Mouse (Mus musculus) midbrain, postnatal 0 days (tissue): Measurements from ENCODE around the gene Fez1. TPM values are rescaled to one million over a fixed set of nuclear protein-coding genes. Genes with fewer than 3 reads are reported as not detected.

Experiments used
- ATAC-seq: fragments of 200-750 bp; cut with Nextera tagmentation; 2 replicates; pipeline ENCODE4 v1.8.0; 2017; ENCODE audit warnings: moderate number of reproducible peaks, mild to moderate bottlenecking, moderate TSS enrichment, moderate library complexity; ENCODE audit not compliant: low FRiP score
- DNase-seq: peaks from one replicate; pipeline ENCODE4 v3.0.0-alpha.2; 2015; ENCODE audit warnings: low spot score
- H3K27ac ChIP-seq: fragments of 300-500 bp; sonication (generic); 2 replicates; pipeline ENCODE4 v1.5.1; 2014; ENCODE audit warnings: low read depth, mild to moderate bottlenecking, low read length, mixed read lengths
- H3K27me3 ChIP-seq: fragments of 300-500 bp; sonication (generic); 2 replicates; pipeline ENCODE4 v1.6.1; 2014; ENCODE audit warnings: low read length, control low read depth, mixed read lengths; ENCODE audit not compliant: insufficient read depth
- H3K36me3 ChIP-seq: fragments of 300-500 bp; sonication (generic); 2 replicates; pipeline ENCODE4 v1.6.1; 2014; ENCODE audit warnings: low read length, control low read depth, mixed read lengths; ENCODE audit not compliant: insufficient read depth
- H3K4me1 ChIP-seq: fragments of 300-500 bp; sonication (generic); 2 replicates; pipeline ENCODE4 v1.6.1; 2014; ENCODE audit warnings: mild to moderate bottlenecking, control low read depth, antibody characterized with exemption, low read length, mixed read lengths; ENCODE audit not compliant: insufficient read depth
- H3K4me2 ChIP-seq: fragments of 300-500 bp; sonication (generic); 2 replicates; pipeline ENCODE4 v1.6.1; 2014; ENCODE audit warnings: low read depth, mild to moderate bottlenecking, low read length, mixed read lengths; ENCODE audit not compliant: poor library complexity, severe bottlenecking
- H3K4me3 ChIP-seq: fragments of 300-500 bp; sonication (generic); 2 replicates; pipeline ENCODE4 v1.5.1; 2014; ENCODE audit warnings: low read depth, mild to moderate bottlenecking, low read length, moderate library complexity
- H3K9ac ChIP-seq: fragments of 300-500 bp; sonication (generic); replicated peaks from 2 replicates; pipeline ENCODE4 v1.6.1; 2014; ENCODE audit warnings: mild to moderate bottlenecking, low read length, moderate library complexity, mixed read lengths; ENCODE audit not compliant: poor library complexity, severe bottlenecking
- H3K9me3 ChIP-seq: fragments of 300-500 bp; sonication (generic); 2 replicates; pipeline ENCODE4 v1.6.1; 2016; ENCODE audit warnings: low read length, control low read depth
- CTCF ChIP-seq: IDR thresholded peaks from 2 replicates; pipeline ENCODE4 v1.5.1; 2016; ENCODE audit warnings: antibody characterized with exemption, mild to moderate bottlenecking
- WGBS: fragments of 180-500 bp; shearing (Covaris S2); extraction: QIAGEN DNeasy Blood & Tissue Kit; methylation state at CpG from one replicate; pipeline ENCODE4 v1.1.7; 2014; 5-methylcytosine and 5-hydroxymethylcytosine counted together
- polyA plus RNA-seq: library from polyadenylated mRNA; unstranded; fragments of >200 nt; fragmentation: Nextera tagmentation; extraction: Ambion mirVana; gene quantifications from 2 replicates; pipeline ENCODE4 v1.2.1, GENCODE M21; 2015
- total RNA-seq: library from RNA; depleted of rRNA; stranded (reverse); fragments of >200 nt; gene quantifications from 2 replicates; pipeline ENCODE4 v1.2.3, GENCODE M21; 2014

The Fez1 gene
- total and polyA plus RNA-seq, 2 experiments from 2014 or later = 371 to 530 TPM

- Histone ChIP-seq H3K9ac (no peak overlapping the region), H3K4me1 (no peaks in the 10 kb centered on the region), H3K4me3 (no peak overlapping the region), H3K27me3 (no peaks in the 10 kb centered on the region), H3K27ac (no peak overlapping the region), H3K36me3 (peaks cover 47% of the 10 kb centered on the region), H3K9me3 (no peaks in the 10 kb centered on the region), H3K4me2 (no peak overlapping the region)
- ATAC-seq (no peak), DNase-seq (no peak)
- WGBS = 91% methylated on average over 5 of the region's 5 CpGs
- no peak for TF ChIP-seq CTCF
Observed at GRCm38 (mm10) chr9:36876313-36876712, 54.6 kb downstream of the Fez1 start.

- H3K9ac ChIP-seq = no peak overlapping the region
- no peak overlapping the region for H3K4me2 ChIP-seq
- ATAC-seq (no peak), DNase-seq (no peak)
- peak; percentile 45 for TF ChIP-seq CTCF
- no peak overlapping the region for H3K27ac ChIP-seq
- H3K36me3 ChIP-seq = peaks cover 45% of the 10 kb centered on the region
- H3K9me3 ChIP-seq = no peaks in the 10 kb centered on the region
- no peaks in the 10 kb centered on the region for H3K4me1 ChIP-seq
- H3K27me3 ChIP-seq = no peaks in the 10 kb centered on the region
- H3K4me3 ChIP-seq = no peak overlapping the region
Observed at GRCm38 (mm10) chr9:36876787-36877186, 55.1 kb downstream of the Fez1 start.

DNA sequence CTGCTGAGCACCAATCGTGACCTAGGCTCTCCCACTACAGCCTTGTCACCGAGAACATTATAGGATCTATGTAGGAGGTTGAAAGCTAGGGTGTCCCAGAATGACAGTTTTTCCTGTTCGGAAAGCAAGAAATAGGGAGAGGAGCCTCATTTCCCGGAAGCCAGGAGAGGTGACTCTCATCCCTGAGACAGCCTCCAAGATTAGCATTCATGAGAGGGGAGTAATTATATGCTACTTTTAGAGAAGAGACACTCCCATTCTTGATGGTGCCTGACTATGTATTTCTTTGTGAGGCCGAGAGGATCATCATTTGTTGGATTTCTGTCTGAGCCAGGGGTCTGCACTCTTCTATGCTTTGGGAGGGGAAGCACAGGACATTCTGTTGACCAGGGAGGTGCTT is 60.0 kb downstream of the Fez1 start:
- Histone ChIP-seq H3K9me3 (no peaks in the 10 kb centered on the region), H3K36me3 (peaks cover 19% of the 10 kb centered on the region), H3K4me3 (no peak overlapping the region), H3K9ac (no peak overlapping the region), H3K27ac (peak overlapping the region; percentile 76), H3K4me2 (no peak overlapping the region), H3K4me1 (peaks cover 6% of the 10 kb centered on the region; the same call in 1 of the 2 replicates), H3K27me3 (no peaks in the 10 kb centered on the region)
- DNase-seq (no peak), ATAC-seq (peak; percentile 34; the same call in 1 of the 2 replicates)
- no peak for TF ChIP-seq CTCF
- WGBS = 38% methylated on average over 5 of the region's 5 CpGs

GRCm38 (mm10) chr9:36882034-36882745 is 60.5 kb downstream of the Fez1 start:
- peak; percentile 84 for DNase-seq
- Histone ChIP-seq H3K27ac (peak overlapping the region; percentile 76), H3K9me3 (no peaks in the 10 kb centered on the region), H3K4me1 (peaks cover 6% of the 10 kb centered on the region; the same call in 1 of the 2 replicates), H3K4me3 (no peak overlapping the region), H3K9ac (no peak overlapping the region), H3K36me3 (peaks cover 16% of the 10 kb centered on the region), H3K4me2 (no peak overlapping the region), H3K27me3 (no peaks in the 10 kb centered on the region)
- no peak for TF ChIP-seq CTCF
- peak; percentile 83 for ATAC-seq
- 23% methylated on average over 8 of the region's 8 CpGs for WGBS

DNA sequence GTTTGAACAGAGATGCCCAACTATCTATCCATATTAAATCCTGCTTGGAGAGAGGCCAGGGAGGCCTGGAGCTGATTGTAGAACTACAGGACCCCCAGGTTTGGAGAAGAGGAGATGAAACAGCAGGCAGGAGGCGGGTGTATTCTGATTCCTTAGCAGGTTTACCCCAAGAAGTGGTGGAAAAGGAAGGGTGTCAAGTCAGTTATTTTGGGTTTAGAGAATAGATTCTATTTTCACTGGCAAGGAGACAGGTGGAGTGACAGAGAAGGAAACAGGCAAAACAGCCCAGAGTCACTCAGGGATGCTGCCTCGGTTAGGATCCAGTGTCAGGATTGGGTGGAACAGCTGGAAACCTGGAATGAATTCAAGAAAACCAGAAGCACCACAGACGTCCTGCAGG is 61.9 kb downstream of the Fez1 start:
- H3K36me3 ChIP-seq = peaks cover 12% of the 10 kb centered on the region
- ATAC-seq = no peak
- H3K9me3 ChIP-seq = no peaks in the 10 kb centered on the region
- H3K9ac ChIP-seq = no peak overlapping the region
- 69% methylated on average over 3 of the region's 3 CpGs for WGBS
- H3K27ac ChIP-seq = no peak overlapping the region
- DNase-seq = no peak
- no peak overlapping the region for H3K4me3 ChIP-seq
- peaks cover 6% of the 10 kb centered on the region; the same call in 1 of the 2 replicates for H3K4me1 ChIP-seq
- no peak for TF ChIP-seq CTCF
- H3K4me2 ChIP-seq = no peak overlapping the region
- no peaks in the 10 kb centered on the region for H3K27me3 ChIP-seq

DNA sequence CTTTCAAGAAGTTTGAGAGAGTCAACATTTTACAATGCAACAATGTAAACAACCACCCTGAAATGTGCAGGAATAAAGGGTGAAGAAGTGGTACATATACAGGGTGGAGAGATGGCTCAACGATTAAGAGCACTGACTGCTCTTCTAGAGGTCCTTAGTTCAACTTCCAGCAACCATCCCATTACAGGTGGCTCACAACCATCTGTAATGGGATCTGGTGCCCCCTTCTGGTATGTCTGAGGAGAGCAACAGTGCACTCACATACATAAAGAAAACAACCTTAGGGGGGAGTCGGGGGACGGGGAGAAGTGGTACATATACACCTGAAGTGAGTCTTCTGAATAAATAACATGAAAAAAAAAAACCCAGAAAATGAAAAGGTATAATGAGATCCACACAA is 63.6 kb downstream of the Fez1 start:
- DNase-seq (peak; percentile 35), ATAC-seq (no peak)
- no peak overlapping the region for H3K4me2 ChIP-seq
- H3K27ac ChIP-seq = no peak overlapping the region
- H3K4me1 ChIP-seq = peaks cover 6% of the 10 kb centered on the region; the same call in 1 of the 2 replicates
- no peaks in the 10 kb centered on the region for H3K27me3 ChIP-seq
- TF ChIP-seq CTCF = peak; percentile 64
- H3K4me3 ChIP-seq = no peak overlapping the region
- H3K9ac ChIP-seq = no peak overlapping the region
- H3K36me3 ChIP-seq = no peaks in the 10 kb centered on the region
- WGBS = 68% methylated on average over 3 of the region's 3 CpGs
- H3K9me3 ChIP-seq = no peaks in the 10 kb centered on the region
